Mouse (Mus musculus) stomach, postnatal 0 days (tissue): ENCODE data around the gene Lmx1a. TPM values are rescaled to one million over a fixed set of nuclear protein-coding genes. Genes with fewer than 3 reads are reported as not detected.
A peak's percentile ranks its signal among the peaks of the same experiment; 100 is the strongest.

Source experiments
- ATAC-seq: fragments of 200-750 bp; cut with Nextera tagmentation; 2 replicates; pipeline ENCODE4 v1.8.0; 2017; ENCODE audit not compliant: low FRiP score, low TSS enrichment
- DNase-seq: peaks from one replicate; pipeline ENCODE4 v3.0.0-alpha.2; 2016; ENCODE audit warnings: low spot score
- H3K27ac ChIP-seq: fragments of 300-500 bp; sonication (generic); replicated peaks from 2 replicates; pipeline ENCODE4 v1.5.1; 2014; ENCODE audit warnings: mild to moderate bottlenecking, control low read depth
- H3K27me3 ChIP-seq: fragments of 300-500 bp; sonication (generic); 2 replicates; pipeline ENCODE4 v1.6.1; 2014; ENCODE audit warnings: low read length; ENCODE audit not compliant: control insufficient read depth, insufficient read depth
- H3K36me3 ChIP-seq: fragments of 300-500 bp; sonication (generic); 2 replicates; pipeline ENCODE4 v1.6.1; 2014; ENCODE audit warnings: low read length, mixed read lengths; ENCODE audit not compliant: control insufficient read depth, insufficient read depth
- H3K4me1 ChIP-seq: fragments of 300-500 bp; sonication (generic); replicated peaks from 2 replicates; pipeline ENCODE4 v1.6.1; 2014; ENCODE audit warnings: antibody characterized with exemption; ENCODE audit not compliant: control insufficient read depth, insufficient read depth
- H3K4me2 ChIP-seq: fragments of 300-500 bp; sonication (generic); replicated peaks from 2 replicates; pipeline ENCODE4 v1.6.1; 2014; ENCODE audit warnings: low read depth, mild to moderate bottlenecking, control low read depth, moderate library complexity
- H3K4me3 ChIP-seq: fragments of 300-500 bp; sonication (generic); 2 replicates; pipeline ENCODE4 v1.5.1; 2014; ENCODE audit warnings: low read depth, low read length, control low read depth
- H3K9ac ChIP-seq: fragments of 300-500 bp; sonication (generic); 2 replicates; pipeline ENCODE4 v1.6.1; 2014; ENCODE audit warnings: mild to moderate bottlenecking, low read length, control low read depth, mixed read lengths
- H3K9me3 ChIP-seq: fragments of 300-500 bp; sonication (generic); 2 replicates; pipeline ENCODE4 v1.6.1; 2016; ENCODE audit warnings: low read length; ENCODE audit not compliant: control insufficient read depth
- CTCF ChIP-seq: IDR thresholded peaks from 2 replicates; pipeline ENCODE4 v1.5.1; 2016; ENCODE audit warnings: antibody characterized with exemption, low read depth, mild to moderate bottlenecking, moderate library complexity
- EP300 ChIP-seq: optimal IDR thresholded peaks from 2 replicates; pipeline ENCODE3; 2016; ENCODE audit warnings: antibody characterized with exemption
- WGBS: fragments of 180-500 bp; shearing (Covaris S2); extraction: QIAGEN DNeasy Blood & Tissue Kit; methylation state at CpG from one replicate; pipeline ENCODE4 v1.1.7; 2014; 5-methylcytosine and 5-hydroxymethylcytosine counted together
- polyA plus RNA-seq: library from polyadenylated mRNA; unstranded; fragments of >200 nt; fragmentation: Nextera tagmentation; extraction: Ambion mirVana; gene quantifications from 2 replicates; pipeline ENCODE4 v1.2.1, GENCODE M21; 2015

Gene Lmx1a
- polyA plus RNA-seq, 1 experiment from 2014 or later, result not detected

DNA sequence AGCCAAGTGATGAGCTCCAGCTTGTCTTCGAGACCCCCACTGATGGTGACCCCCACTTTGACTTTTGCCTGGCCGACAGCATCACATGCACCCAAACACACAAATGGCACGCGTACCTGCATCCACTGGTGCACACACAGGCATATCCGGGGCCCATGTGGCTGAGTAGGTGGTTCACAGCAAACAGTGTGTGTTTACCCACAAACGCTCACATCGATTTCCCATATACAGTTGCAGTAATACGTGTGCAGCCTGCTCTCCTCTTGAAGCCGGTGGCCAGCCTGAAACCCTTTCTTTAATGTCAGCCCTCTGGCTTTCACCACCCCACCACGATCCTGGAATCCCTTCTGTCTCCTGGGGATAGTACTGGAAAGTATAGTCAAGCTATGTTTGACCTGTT lies 71.3 kb downstream of the Lmx1a start:
- H3K4me1 ChIP-seq, result no peaks in the 10 kb centered on the region
- 73% methylated on average over 10 of the region's 10 CpGs for WGBS
- no peak overlapping the region for H3K9ac ChIP-seq
- ATAC-seq (no peak), DNase-seq (no peak)
- H3K27ac ChIP-seq, result no peak overlapping the region
- no peaks in the 10 kb centered on the region for H3K36me3 ChIP-seq
- H3K4me3 ChIP-seq, result no peak overlapping the region
- H3K27me3 ChIP-seq, result no peaks in the 10 kb centered on the region
- TF ChIP-seq CTCF (no peak), EP300 (no peak)
- no peak overlapping the region for H3K4me2 ChIP-seq
- H3K9me3 ChIP-seq, result no peaks in the 10 kb centered on the region

DNA sequence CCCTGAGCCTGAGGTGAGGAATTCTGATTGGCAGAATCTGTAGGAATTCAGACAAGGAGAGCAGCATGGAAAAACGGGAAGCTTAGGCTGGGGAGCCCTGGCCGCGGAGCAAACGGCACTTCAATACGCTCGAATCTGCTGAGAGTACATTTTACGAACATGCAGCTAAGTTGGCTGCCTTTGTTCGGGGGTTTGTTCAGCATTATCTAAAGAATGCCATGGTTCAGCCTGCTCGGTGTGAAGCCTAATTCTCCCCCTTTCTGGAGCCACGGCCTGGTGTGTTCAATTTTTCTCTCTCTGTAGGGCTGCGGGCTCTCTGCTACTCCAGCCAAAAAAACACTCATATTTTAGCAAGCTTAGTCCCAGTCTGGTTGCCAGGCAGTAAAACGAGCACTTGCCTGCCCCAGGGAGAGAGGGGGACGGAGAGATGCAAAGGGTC lies 72.8 kb downstream of the Lmx1a start:
- DNase-seq (no peak), ATAC-seq (no peak)
- Histone ChIP-seq H3K4me1 (no peaks in the 10 kb centered on the region), H3K9me3 (no peaks in the 10 kb centered on the region), H3K27ac (no peak overlapping the region), H3K27me3 (no peaks in the 10 kb centered on the region), H3K4me2 (no peak overlapping the region), H3K4me3 (no peak overlapping the region), H3K36me3 (no peaks in the 10 kb centered on the region), H3K9ac (no peak overlapping the region)
- WGBS, result 17% methylated on average over 13 of the region's 13 CpGs
- TF ChIP-seq EP300 (no peak), CTCF (no peak)

DNA sequence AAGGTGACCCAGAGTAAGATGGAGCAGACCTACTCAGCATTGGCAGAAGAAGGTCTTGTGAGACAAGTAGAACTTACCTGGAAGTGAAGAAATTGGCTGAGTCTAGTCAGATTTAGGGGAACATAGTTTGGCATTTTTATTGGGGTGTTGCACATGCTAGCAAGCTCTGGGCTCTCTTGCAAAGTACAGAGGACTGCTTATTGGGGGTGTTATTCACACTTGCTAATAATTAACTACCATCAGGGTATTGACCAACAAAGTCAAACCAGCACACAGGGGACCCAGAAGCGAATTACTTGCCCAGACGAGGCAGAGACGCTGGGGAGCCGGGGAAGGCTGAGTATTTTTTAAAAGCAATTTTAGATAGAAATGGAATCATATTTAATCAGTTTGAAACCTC lies 77.6 kb downstream of the Lmx1a start:
- Histone ChIP-seq H3K36me3 (no peaks in the 10 kb centered on the region), H3K4me3 (no peak overlapping the region), H3K4me2 (no peak overlapping the region), H3K9ac (no peak overlapping the region), H3K27me3 (no peaks in the 10 kb centered on the region), H3K27ac (no peak overlapping the region), H3K9me3 (no peaks in the 10 kb centered on the region), H3K4me1 (no peaks in the 10 kb centered on the region)
- WGBS, result 81% methylated on average over 4 of the region's 4 CpGs
- TF ChIP-seq EP300, result no peak
- TF ChIP-seq CTCF, result no peak
- ATAC-seq (no peak), DNase-seq (no peak)

DNA sequence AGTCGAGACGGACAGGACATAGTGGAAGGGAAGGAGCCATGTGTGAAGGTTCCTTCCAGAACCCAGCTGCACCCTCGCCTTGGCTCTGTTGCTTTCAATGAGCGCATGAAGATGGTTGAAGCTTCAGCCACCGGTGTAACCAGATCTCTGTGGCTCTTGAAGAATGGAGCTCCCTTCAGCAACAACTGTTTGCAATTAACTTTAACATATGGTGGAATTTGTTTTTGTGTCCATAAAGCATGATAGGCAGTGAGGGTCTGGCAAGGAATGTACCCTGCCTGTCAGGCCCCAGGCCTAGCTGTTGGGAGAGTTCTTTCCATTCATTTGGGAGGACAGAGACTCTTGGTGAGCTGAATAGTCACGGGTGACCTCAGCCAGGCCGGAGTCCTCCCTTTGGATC lies 81.4 kb downstream of the Lmx1a start:
- Histone ChIP-seq H3K27me3 (no peaks in the 10 kb centered on the region), H3K9ac (no peak overlapping the region), H3K9me3 (no peaks in the 10 kb centered on the region), H3K4me1 (no peaks in the 10 kb centered on the region), H3K36me3 (no peaks in the 10 kb centered on the region), H3K4me2 (no peak overlapping the region), H3K4me3 (no peak overlapping the region), H3K27ac (no peak overlapping the region)
- ATAC-seq (no peak), DNase-seq (no peak)
- 85% methylated on average over 7 of the region's 7 CpGs for WGBS
- TF ChIP-seq EP300 (no peak), CTCF (no peak)

DNA sequence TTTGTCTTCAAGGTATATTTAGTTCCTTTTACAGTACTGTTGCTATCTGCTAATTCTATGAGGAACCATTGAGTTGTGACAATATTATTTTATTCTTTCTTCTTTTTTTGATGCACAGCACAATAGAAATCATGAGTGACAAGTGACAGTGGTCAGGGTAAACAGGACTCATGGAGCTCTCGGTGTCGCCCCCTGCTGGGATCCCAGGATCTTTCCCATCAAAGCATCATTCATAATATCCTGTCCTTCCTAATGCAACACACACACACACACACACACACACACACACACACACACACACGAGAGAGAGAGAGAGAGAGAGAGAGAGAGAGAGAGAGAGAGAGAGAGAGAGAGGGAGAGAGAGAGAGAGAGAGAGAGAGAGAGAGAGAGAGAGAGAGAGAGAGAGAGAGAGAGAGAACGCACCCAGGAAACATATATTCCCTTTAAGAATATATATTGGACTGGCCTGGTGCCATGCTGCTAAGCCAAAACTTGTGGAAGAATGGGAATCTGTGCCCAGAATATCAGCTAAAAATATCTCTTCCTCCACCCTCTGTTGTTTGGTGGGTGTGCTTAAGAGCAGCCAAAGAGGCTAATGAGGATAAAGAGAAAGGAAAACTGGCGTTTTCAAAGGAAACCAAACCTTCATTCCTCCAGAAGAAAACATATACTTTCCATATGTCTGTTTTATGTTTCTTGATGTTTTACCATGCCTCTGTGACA lies 90.9 kb downstream of the Lmx1a start:
- H3K4me1 ChIP-seq, result no peaks in the 10 kb centered on the region
- DNase-seq, result no peak
- no peaks in the 10 kb centered on the region for H3K9me3 ChIP-seq
- no peaks in the 10 kb centered on the region for H3K27me3 ChIP-seq
- TF ChIP-seq EP300 (no peak), CTCF (no peak)
- no peak overlapping the region for H3K4me3 ChIP-seq
- H3K36me3 ChIP-seq, result no peaks in the 10 kb centered on the region
- no peak overlapping the region for H3K4me2 ChIP-seq
- WGBS, result 69% methylated on average over 4 of the region's 5 CpGs
- H3K9ac ChIP-seq, result no peak overlapping the region
- no peak for ATAC-seq
- H3K27ac ChIP-seq, result no peak overlapping the region

DNA sequence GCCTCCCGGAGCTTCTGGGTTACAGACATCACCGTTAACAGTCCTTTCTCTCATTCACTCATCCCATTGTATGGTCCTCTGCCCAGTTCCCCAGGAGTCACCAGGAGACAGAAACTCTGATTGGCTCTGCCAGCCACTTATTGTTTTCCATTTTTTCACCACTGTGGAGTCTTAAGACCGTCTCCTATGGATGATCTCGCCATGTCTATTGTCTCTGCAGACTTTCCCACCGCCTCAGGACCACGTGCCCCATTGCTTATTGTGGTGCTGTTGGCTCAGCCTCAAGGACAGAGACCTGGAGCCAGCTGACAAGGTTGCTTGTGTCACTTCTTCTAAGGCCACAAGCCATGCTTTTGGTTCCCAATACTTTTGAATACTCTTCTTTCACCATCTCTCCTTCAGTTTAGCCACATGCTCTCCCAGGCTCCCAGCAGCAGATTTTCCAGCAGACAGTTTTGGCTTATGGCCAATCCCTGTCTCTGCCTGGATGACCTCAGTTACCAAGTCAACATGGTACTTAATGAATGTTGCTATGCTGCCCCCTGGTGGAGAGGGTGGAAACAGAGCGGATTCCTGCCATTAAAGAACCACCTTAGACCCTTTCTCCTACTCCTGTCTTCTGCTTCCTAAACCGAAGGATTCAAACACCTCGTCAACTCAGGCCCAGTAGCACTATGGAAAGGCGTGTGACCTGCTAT lies 92.9 kb downstream of the Lmx1a start:
- H3K27me3 ChIP-seq, result no peaks in the 10 kb centered on the region
- H3K9me3 ChIP-seq, result no peaks in the 10 kb centered on the region
- no peaks in the 10 kb centered on the region for H3K36me3 ChIP-seq
- no peak overlapping the region for H3K27ac ChIP-seq
- H3K9ac ChIP-seq, result no peak overlapping the region
- ATAC-seq (peak; percentile 53; the same call in 1 of the 2 replicates), DNase-seq (peak; percentile 68)
- peak; percentile 80 for TF ChIP-seq CTCF
- TF ChIP-seq EP300, result no peak
- no peak overlapping the region for H3K4me2 ChIP-seq
- H3K4me3 ChIP-seq, result no peak overlapping the region
- H3K4me1 ChIP-seq, result no peaks in the 10 kb centered on the region
- 60% methylated on average over 10 of the region's 10 CpGs for WGBS
